Mouse (Mus musculus) embryonic fibroblast, embryonic 13.5 days (primary cell): ENCODE measurements at regions not wholly inside any gene's neighbourhood (a gene's known extent, or its start where the extent isn't known, plus 50 kb on each side); places are given as distances from the start of the nearest gene placed in this dataset.

Experiments used
- CTCF ChIP-seq: IDR thresholded peaks from 2 replicates; pipeline ENCODE4 v1.5.1; 2011; ENCODE audit warnings: mild to moderate bottlenecking, control low read depth, low read length, moderate library complexity, borderline replicate concordance; ENCODE audit not compliant: insufficient read depth
- POLR2A ChIP-seq: IDR thresholded peaks from 2 replicates; pipeline ENCODE4 v1.6.1; 2011; ENCODE audit warnings: low read depth, mild to moderate bottlenecking, control low read depth, low read length, moderate library complexity

GRCm38 (mm10) chr6:52476907-52477306 lies 163.3 kb downstream of the Hibadh start:
- TF ChIP-seq POLR2A (no peak), CTCF (no peak)
